Mouse (Mus musculus) kidney, adult 9 months (tissue): ENCODE data around the gene Chm.
"Not testable (repeated sequence)": the region's sequence is repeated elsewhere in the genome, so short reads cannot be mapped to it uniquely, and the experiment has no call there.

Source experiments
- DNase-seq: peaks from one replicate; pipeline ENCODE4 v3.0.0; 2022

Gene Chm

DNA sequence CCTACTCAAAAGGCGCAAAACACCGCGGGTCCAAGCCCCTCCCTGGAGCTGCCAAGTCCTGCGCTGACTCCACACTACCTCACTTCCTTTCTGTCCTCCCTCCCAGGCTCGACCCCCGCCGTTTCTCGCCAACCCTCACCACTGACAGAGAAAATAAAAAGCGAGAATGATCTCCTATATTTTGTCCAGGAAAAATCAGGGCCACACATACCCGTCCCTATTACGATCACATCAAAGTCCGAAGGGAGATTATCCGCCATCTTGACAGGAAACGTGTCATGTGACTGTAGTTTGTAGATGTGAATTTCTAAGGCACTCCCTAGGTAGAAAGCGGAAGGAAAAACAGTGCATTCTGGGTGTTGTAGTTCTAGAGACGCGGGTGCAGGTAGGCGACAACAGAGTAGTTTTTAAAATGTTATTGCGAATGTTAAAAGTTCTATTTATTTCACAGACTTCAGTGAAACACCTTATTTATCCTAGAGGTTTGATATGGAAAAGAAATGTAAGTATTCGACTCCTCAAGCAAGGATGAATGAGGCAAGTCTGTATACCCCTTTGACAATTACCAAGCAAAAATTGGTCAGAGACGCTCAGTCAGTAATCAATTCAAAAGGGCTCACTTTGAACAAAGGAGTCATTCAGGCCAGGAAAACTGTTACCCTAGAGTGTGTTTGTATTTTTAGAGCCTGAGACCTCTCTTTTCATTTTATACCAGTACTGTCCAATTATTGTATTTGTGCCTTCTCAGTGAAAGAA, at the start of gene Chm:
Gene Chm, minus strand, starts transcription at position 288 of the 756 bp plus-strand sequence.
- peak; percentile 78 for DNase-seq

DNA sequence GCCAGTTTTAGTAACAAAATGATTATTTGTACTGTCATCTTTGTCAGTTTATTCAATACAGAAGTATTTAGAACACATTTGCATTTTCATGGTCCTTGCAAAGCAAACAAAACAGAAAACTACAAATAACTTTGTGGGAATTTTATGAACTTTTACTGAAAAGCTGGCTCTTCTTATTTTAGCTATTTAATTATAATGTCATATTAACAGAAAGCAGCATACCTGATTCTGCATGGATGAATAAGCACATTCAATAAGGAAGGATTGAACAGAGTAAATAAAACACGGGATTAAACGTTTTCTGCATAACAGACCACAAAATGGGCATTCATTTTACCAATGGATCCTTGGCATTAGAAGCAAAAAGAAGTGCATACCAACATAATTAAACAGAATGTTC, 8.6 kb upstream of the Chm start:
- no peak for DNase-seq

DNA sequence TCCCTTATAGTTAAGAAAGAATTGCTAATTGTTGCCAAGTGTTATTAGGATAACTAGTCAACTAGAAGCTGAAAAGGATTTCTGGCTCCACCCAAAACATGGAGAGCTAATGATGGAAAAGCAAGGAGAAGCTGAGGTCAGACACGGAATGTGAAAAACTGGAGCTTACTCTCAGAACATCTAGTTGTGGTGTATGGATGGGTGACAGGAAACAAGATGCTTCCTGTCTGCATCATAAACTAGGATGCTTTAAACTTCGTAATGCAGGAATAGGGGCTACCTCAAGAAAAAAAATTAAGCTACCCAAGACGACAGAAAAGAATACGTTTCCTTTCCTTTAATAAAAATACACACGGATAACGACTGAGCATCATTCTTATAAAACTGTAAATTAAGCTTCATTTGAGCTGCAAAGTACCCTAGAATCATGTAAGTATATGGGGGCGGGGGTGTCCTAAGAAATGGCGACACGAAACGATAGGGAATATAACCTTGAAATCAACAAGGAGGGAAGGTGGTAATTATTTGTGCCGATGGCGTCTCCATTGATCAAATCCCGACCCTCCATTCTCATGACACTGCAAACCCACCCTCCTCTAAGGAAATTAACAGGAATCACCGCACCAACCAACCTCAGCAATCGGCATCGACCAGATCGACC, 618 bp downstream of the Chm start:
- DNase-seq = peak; percentile 5

DNA sequence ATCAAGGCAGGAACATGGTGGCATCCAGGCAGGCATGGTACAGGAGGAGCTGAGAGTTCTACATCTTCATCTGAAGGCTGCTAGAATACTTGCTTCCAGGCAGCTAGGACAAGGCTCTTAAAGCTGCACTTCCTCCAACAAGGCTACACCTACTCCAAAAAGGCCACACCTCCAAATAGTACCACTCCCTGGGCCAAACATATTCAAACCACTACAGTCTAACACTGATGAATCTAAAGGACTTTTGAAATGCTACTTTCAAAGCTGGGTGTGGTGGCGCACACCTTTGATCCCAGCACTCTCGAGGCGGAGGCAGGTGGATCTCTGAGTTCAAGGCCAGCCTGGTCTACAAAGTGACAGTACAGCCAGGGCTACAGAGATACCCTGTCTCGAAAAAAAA, 4.5 kb downstream of the Chm start:
- not testable (repeated sequence) for DNase-seq

DNA sequence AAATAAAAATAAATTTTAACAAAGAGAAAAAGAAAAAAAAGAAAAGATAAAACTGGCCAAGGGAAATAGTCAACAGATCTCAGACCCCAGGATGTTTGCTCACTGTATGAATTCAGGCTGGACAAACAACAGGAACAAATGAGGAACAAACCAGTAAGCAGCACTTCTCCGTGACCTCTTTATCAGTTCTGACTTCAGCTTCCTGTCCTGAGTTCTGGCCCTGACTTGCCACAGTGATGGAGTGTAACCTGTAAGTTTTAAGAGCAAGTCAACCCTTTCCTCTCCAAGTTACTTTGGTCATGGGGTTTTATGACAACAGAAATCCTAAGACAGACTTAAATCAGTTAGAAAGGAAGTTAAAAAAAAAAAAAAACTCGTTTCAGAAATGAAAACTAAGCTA, 12.6 kb downstream of the Chm start:
- DNase-seq = no peak

DNA sequence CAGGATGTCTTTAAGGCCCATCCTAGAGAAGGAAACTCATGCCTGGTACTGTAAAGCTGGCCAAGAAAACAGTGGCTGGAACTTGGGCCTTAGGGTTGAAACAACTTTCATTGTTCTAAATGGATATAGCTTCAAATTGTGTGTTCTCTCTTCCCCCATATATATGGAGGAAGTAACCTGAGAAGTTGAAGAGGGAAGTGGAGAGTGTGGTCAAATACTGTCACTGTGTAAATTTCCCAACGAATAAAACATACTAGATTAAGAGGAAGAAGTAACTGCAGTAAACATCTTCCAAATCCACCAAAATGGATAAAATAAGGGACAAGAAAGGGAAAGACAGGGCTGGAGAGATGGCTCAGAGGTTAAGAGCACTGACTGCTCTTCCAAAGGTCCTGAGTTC, 13.0 kb downstream of the Chm start:
- no peak for DNase-seq

DNA sequence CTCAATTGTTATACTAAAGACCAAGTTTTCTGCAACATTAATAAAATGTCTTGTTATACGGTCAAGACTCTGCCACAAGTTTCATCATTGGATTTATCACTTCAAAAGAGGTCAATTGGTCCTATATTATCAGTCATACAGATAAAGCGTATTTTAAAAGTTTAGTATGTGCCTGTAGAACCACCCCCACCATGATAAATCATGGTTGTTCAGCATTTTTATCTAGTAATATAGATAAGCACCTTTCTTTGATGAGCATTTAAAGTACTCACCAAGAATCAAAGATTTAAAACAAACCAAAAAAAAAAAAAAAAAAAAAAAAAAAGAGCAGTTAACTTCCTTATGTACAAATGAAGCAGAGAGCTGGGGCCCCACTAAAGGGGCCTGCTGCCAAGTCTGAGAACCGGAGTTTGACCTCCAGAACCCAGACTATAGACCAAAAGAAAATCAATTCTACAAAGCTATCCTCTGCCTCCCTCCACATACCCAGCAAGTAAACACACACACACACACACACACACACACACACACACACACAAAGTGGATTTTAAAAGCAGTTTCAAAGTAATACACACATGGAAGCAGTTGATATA, 25.0 kb downstream of the Chm start:
- no peak for DNase-seq

DNA sequence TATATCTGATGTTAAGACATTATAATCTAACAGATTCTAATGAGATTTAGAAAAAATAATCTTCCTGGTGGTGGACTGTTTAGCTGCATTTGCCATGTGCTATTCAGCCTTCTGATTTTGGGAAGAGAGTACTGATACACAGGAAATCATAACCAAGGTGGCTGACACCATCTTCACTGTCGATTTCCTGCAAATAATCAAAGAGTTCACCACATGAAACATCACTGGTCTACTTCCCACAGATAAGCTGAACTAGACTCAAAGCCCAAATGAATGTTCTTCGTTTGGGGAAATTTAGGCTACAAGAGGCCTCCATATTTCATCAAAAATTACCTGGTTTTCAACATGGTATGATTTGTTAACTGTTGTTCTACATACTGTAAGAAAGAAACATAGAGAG, 101.1 kb downstream of the Chm start:
- DNase-seq = no peak

DNA sequence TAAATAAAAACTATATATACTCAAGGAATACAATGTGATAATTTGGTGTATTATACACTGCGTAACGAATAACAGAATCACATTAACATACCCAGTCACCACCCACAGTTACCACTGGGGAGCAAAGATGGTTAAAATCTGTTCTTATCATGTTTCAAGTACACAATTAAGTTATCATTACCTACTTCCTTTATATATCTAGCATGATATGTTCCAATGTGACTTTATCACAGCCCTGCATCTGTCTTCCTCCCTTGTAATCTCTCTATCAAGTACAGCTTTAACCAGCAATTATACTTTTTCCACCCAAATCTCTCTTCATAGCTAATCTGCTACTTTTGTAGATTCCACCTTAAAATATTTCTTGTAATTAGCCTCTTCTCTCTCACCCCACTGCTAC, 109.3 kb downstream of the Chm start:
- no peak for DNase-seq

DNA sequence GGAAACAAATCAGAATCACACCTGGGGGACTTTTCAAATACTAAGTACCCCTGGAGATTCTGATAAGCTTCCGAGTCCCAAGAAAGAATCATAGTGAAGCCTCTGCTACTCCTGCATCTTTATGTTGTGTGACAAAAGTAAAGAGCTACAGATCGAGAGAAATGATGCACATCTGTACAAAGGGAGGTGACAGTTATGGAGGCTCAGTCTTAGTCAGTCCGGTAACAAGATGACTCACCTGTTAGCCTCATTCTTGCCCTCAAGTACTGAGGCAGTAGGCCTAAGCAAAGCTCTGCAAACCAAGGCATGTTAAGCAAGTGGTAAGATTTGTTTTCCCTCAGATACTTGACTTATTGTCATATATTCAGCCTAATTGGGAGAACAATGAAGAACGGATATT, 110.5 kb downstream of the Chm start:
- no peak for DNase-seq

DNA sequence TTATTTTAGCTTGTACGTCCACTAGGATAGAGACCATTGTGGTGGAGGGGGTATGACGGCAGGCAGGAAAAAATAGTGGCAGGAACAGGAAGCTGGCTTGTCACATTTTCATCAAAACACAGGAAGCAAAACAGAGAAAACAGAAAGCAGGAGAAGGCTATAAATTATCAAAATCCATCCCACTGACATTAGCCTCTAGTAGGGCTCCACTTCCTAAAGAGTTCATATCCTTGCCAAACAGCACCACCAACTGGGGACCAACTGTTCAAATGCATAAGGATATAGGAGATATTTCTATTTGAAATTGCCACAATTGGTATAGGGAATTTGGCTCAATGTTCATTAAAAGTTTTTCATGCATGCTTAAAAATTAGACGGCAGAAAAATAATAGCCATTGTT, 181.7 kb downstream of the Chm start:
- no peak for DNase-seq

DNA sequence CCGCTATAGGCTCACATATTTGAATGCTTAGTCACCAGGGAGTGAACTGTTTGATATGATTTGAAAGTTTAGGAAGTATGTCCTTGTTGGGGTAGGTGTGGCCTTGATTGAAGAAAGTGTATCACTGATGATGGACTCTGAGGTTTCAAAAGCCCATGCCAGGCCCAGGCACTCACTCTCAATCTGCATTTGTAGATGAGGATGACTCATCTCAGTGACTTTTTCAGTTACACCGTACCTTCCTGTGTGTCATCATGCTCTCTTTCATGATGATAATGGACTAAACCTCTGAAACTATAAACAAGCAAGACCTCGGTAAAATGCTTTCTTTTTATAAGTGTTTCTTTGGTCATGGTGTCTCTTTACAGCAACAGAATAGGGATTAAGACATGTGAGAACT, 183.1 kb downstream of the Chm start:
- DNase-seq = no peak
